8 mouse cellular contexts compared by ENCODE assay signal in genomic region chr10:127266112-127267091, GRCm38 (mm10). TPM values are rescaled to one million over a fixed set of nuclear protein-coding genes. Genes with fewer than 3 reads are reported as not detected.
DNase-seq lines count a peak whose midpoint lies in the region; ATAC-seq and TF ChIP-seq lines count a peak whose summit lies in the region.

Dctn2 (plus strand) TSS chr10:127266368.

- intact Hi-C loops in heart, postnatal 36 days (cut with DNase I): loop anchor here (1.0 to 10.0 kb wide), 2 partner anchors 46 to 362 kb away; partner anchors contain the start of gene Atp23

- peak; percentile 97 for DNase-seq in ES-CJ7 (ENCODE audit: low read depth, low spot score)
- peak; percentile 96 for DNase-seq in cerebellum, adult 11-12 months
- DNase-seq in heart, postnatal 36 days: peak; percentile 90
- DNase-seq in layer of hippocampus, adult 2 months (ENCODE audit: low spot score in 2 of 2): peak; percentile 94 to 97
- DNase-seq in lung, embryonic 14.5 days: peak; percentile 97
- peak; percentile 89 for DNase-seq in thymus, adult 2 months

- H3K4me2 ChIP-seq in forebrain, embryonic 16.5 days (ENCODE audit: low read length): peak within 1 kb of the TSS; percentile 61
- peak within 1 kb of the TSS; percentile 97 for H3K4me2 ChIP-seq in lung, embryonic 14.5 days

- no peak for TF ChIP-seq CTCF in layer of hippocampus, adult 2 months (conservative IDR thresholded peaks at IDR 0.05)
- TF ChIP-seq CTCF in lung, embryonic 14.5 days (IDR thresholded peaks at IDR 0.05; ENCODE audit: low read depth): peak; percentile 18; the same call in 1 of the 2 replicates
- no peak for TF ChIP-seq CTCF in olfactory bulb, adult 2 months (IDR thresholded peaks at IDR 0.05; ENCODE audit: insufficient read depth, low read depth, low read length)
- no peak for TF ChIP-seq CTCF in thymus, adult 2 months (IDR thresholded peaks at IDR 0.05; ENCODE audit: borderline replicate concordance, control insufficient read depth, extremely low read depth, insufficient read depth, low read length, poor library complexity)

- H3K27ac ChIP-seq in forebrain, embryonic 16.5 days (ENCODE audit: low read length): peak within 1 kb of the TSS; percentile 80
- peak within 1 kb of the TSS; percentile 98 for H3K27ac ChIP-seq in layer of hippocampus, adult 2 months
- H3K27ac ChIP-seq in lung, embryonic 14.5 days (ENCODE audit: low read depth): peak within 1 kb of the TSS; percentile 86
- peak within 1 kb of the TSS; percentile 46; the same call in 1 of the 2 replicates for H3K27ac ChIP-seq in olfactory bulb, adult 2 months (ENCODE audit: insufficient read depth, low read depth, low read length)
- no peak within 1 kb of the TSS for H3K27ac ChIP-seq in thymus, adult 2 months (ENCODE audit: control insufficient read depth, insufficient read depth, low read length)

- no peaks in the 10 kb centered on the region for H3K36me3 ChIP-seq in forebrain, embryonic 16.5 days (ENCODE audit: control insufficient read depth, insufficient read depth)
- H3K36me3 ChIP-seq in lung, embryonic 14.5 days (ENCODE audit: insufficient read depth): peaks cover 27% of the 10 kb centered on the region
- H3K36me3 ChIP-seq in thymus, adult 2 months (ENCODE audit: control insufficient read depth, insufficient read depth, low read length): no peaks in the 10 kb centered on the region

- no peaks in the 10 kb centered on the region for H3K9me3 ChIP-seq in forebrain, embryonic 16.5 days (ENCODE audit: control insufficient read depth, low read length)
- H3K9me3 ChIP-seq in lung, embryonic 14.5 days (ENCODE audit: low read depth, low read length): no peaks in the 10 kb centered on the region

- H3K4me1 ChIP-seq in forebrain, embryonic 16.5 days (replicated peaks; ENCODE audit: control insufficient read depth, insufficient read depth, low read length): peaks cover 26% of the 10 kb centered on the region
- peaks cover 10% of the 10 kb centered on the region for H3K4me1 ChIP-seq in lung, embryonic 14.5 days (ENCODE audit: insufficient read depth)
- H3K4me1 ChIP-seq in olfactory bulb, adult 2 months (ENCODE audit: control insufficient read depth, insufficient read depth, low read length): peaks cover 9% of the 10 kb centered on the region
- H3K4me1 ChIP-seq in thymus, adult 2 months (replicated peaks; ENCODE audit: control insufficient read depth, insufficient read depth, low read length): peaks cover 19% of the 10 kb centered on the region

- no peaks in the 10 kb centered on the region for H3K27me3 ChIP-seq in forebrain, embryonic 16.5 days (replicated peaks; ENCODE audit: control insufficient read depth, insufficient read depth, low read length)
- H3K27me3 ChIP-seq in lung, embryonic 14.5 days (ENCODE audit: insufficient read depth, low read length): peaks cover 20% of the 10 kb centered on the region
- H3K27me3 ChIP-seq in thymus, adult 2 months (ENCODE audit: control insufficient read depth, insufficient read depth, low read length): no peaks in the 10 kb centered on the region

- under 1% methylated on average over 70 of the region's 70 CpGs for WGBS in forebrain, embryonic 16.5 days
- under 1% methylated on average over 70 of the region's 70 CpGs for WGBS in lung, embryonic 14.5 days
- under 1% methylated on average over 70 of the region's 70 CpGs for WGBS in olfactory bulb, adult 2 months
- 2% methylated on average over 70 of the region's 70 CpGs for WGBS in thymus, adult 2 months

- peak; percentile 97 for ATAC-seq in forebrain, embryonic 16.5 days
- ATAC-seq in lung, embryonic 14.5 days (ENCODE audit: insufficient read depth): peak; percentile 99

- peak within 1 kb of the TSS; percentile 93 for H3K4me3 ChIP-seq in forebrain, embryonic 16.5 days (replicated peaks; ENCODE audit: low read length)
- peak within 1 kb of the TSS; percentile 92 for H3K4me3 ChIP-seq in layer of hippocampus, adult 2 months
- peak within 1 kb of the TSS; percentile 100 for H3K4me3 ChIP-seq in lung, embryonic 14.5 days (ENCODE audit: low read depth, low read length)
- peak within 1 kb of the TSS; percentile 98 for H3K4me3 ChIP-seq in olfactory bulb, adult 2 months (ENCODE audit: insufficient read depth, low read depth, low read length)
- peak within 1 kb of the TSS; percentile 99 for H3K4me3 ChIP-seq in thymus, adult 2 months (ENCODE audit: control insufficient read depth, insufficient read depth, low read length)

- peak; percentile 50; the same call in 1 of the 2 replicates for TF ChIP-seq POLR2A in olfactory bulb, adult 2 months (IDR thresholded peaks at IDR 0.05; ENCODE audit: insufficient read depth, low read depth, low read length)
- peak; percentile 47 for TF ChIP-seq POLR2A in thymus, adult 2 months (IDR thresholded peaks at IDR 0.05; ENCODE audit: control insufficient read depth, extremely low read depth, insufficient read depth, low read length, poor library complexity)

- H3K9ac ChIP-seq in forebrain, embryonic 16.5 days (replicated peaks; ENCODE audit: low read depth, low read length): peak within 1 kb of the TSS; percentile 96
- peak within 1 kb of the TSS; percentile 99 for H3K9ac ChIP-seq in lung, embryonic 14.5 days

RNA-seq across cellular contexts. Expression of gene Dctn2, which starts in this region (rescaled TPM):
- polyA plus RNA-seq in forebrain, embryonic 16.5 days (2015; fragmentation: Nextera tagmentation; extraction: Ambion mirVana): 319 and 342 TPM in 2 replicates
- 100 to 1,000 TPM; 144 to 154 TPM for total RNA-seq in heart, postnatal 36 days (2021)
- 100 to 1,000 TPM; 259 to 272 TPM for total RNA-seq in layer of hippocampus, adult 2 months (2021)
- 158 and 160 TPM in 2 replicates for polyA plus RNA-seq in lung, embryonic 14.5 days (2014; fragmentation: Nextera tagmentation; extraction: Ambion mirVana)
- not detected in 2 replicates for polyA plus RNA-seq in olfactory bulb, adult 2 months (2012; ENCODE audit: insufficient read depth, insufficient read length, low replicate concordance, missing spikeins)
- 168 and 200 TPM in 2 replicates for polyA plus RNA-seq in thymus, adult 2 months (2012; rRNA removed)
